ENCODE assay signal across 10 mouse cellular contexts in genomic region chr1:80576898-80577297, GRCm38 (mm10).
DNase-seq lines count a peak whose midpoint lies in the region; ATAC-seq lines count a peak whose summit lies in the region.
"Had no signal": no experiment of that assay in that cellular context is flagged by ENCODE, and none has a peak within 500 bp of the region (broad histone marks: within the 10 kb centered on the region; RNA-seq: fewer than 3 reads in every experiment).

No protein-coding gene starts in this region.

- no peak overlapping the region for H3K4me3 ChIP-seq in heart, embryonic 11.5 days (ENCODE audit: low read depth, low read length)
- no peak overlapping the region for H3K4me3 ChIP-seq in forebrain, embryonic 16.5 days (replicated peaks; ENCODE audit: low read length)
- H3K4me3 ChIP-seq: megakaryocyte, embryonic 14.5 days had no signal

- no peaks in the 10 kb centered on the region for H3K9me3 ChIP-seq in heart, embryonic 11.5 days (replicated peaks; ENCODE audit: control insufficient read depth, low read length)
- H3K9me3 ChIP-seq in forebrain, embryonic 16.5 days (ENCODE audit: control insufficient read depth, low read length), result no peaks in the 10 kb centered on the region
- H3K9me3 ChIP-seq: megakaryocyte, embryonic 14.5 days had no signal

- peak; percentile 3 to 29 for DNase-seq in heart, adult 18-20 months
- DNase-seq in urinary bladder, postnatal 14 days (ENCODE audit: low spot score), result peak; percentile 6
- DNase-seq in urinary bladder, postnatal 4 days (ENCODE audit: low spot score in 2 of 2), result no peak
- peak; percentile 12 for DNase-seq in lung, postnatal 14 days
- no peak for DNase-seq in neural tube, embryonic 10.5 days (ENCODE audit: extremely low spot score, low spot score)
- no peak for DNase-seq in left cerebral cortex, adult 11 months (ENCODE audit: low spot score)

- ATAC-seq in heart, embryonic 11.5 days (replicated peaks; ENCODE audit: insufficient number of reproducible peaks, low FRiP score, low TSS enrichment), result no peak
- no peak for ATAC-seq in forebrain, embryonic 16.5 days

- 68% methylated on average over 2 of the region's 2 CpGs for WGBS in heart, embryonic 11.5 days (ENCODE audit: insufficient replicate concordance)
- WGBS in forebrain, embryonic 16.5 days, result 82% methylated on average over 2 of the region's 2 CpGs

- H3K27me3 ChIP-seq in heart, embryonic 11.5 days (ENCODE audit: control insufficient read depth, insufficient read depth, low read length), result no peaks in the 10 kb centered on the region
- H3K27me3 ChIP-seq in forebrain, embryonic 16.5 days (replicated peaks; ENCODE audit: control insufficient read depth, insufficient read depth, low read length), result no peaks in the 10 kb centered on the region
- H3K27me3 ChIP-seq: megakaryocyte, embryonic 14.5 days had no signal

- no peak overlapping the region for H3K27ac ChIP-seq in heart, embryonic 11.5 days (ENCODE audit: low read depth, low read length)
- no peak overlapping the region for H3K27ac ChIP-seq in forebrain, embryonic 16.5 days (ENCODE audit: low read length)

- no peak overlapping the region for H3K9ac ChIP-seq in heart, embryonic 11.5 days (ENCODE audit: low read depth, low read length)
- H3K9ac ChIP-seq in forebrain, embryonic 16.5 days (replicated peaks; ENCODE audit: low read depth, low read length), result no peak overlapping the region

- no peak overlapping the region for H3K4me2 ChIP-seq in heart, embryonic 11.5 days
- no peak overlapping the region for H3K4me2 ChIP-seq in forebrain, embryonic 16.5 days (ENCODE audit: low read length)

- H3K36me3 ChIP-seq in heart, embryonic 11.5 days (ENCODE audit: control insufficient read depth, insufficient read depth, low read length), result no peaks in the 10 kb centered on the region
- no peaks in the 10 kb centered on the region for H3K36me3 ChIP-seq in forebrain, embryonic 16.5 days (ENCODE audit: control insufficient read depth, insufficient read depth)
- H3K36me3 ChIP-seq: G1E had no signal

- no peaks in the 10 kb centered on the region for H3K4me1 ChIP-seq in heart, embryonic 11.5 days (ENCODE audit: control insufficient read depth, insufficient read depth, low read length)
- no peaks in the 10 kb centered on the region for H3K4me1 ChIP-seq in forebrain, embryonic 16.5 days (replicated peaks; ENCODE audit: control insufficient read depth, insufficient read depth, low read length)
- H3K4me1 ChIP-seq: megakaryocyte, embryonic 14.5 days had no signal

Comparison
In these comparisons a context has a peak if more than half of its experiments do, and no peak if none do; other contexts are left out.
1. DNase-seq: peak in heart, adult 18-20 months (2 of 2), urinary bladder, postnatal 14 days (single experiment) and lung, postnatal 14 days (single experiment); none in urinary bladder, postnatal 4 days (0 of 2), neural tube, embryonic 10.5 days (single experiment) and left cerebral cortex, adult 11 months (single experiment).